Mouse (Mus musculus) neural tube, embryonic 10.5 days (tissue): ENCODE results near the gene Meis1.

Experiments used
- DNase-seq: peaks from one replicate; pipeline ENCODE4 v3.0.0-alpha.2; 2017; ENCODE audit warnings: low spot score; ENCODE audit errors: extremely low spot score

Gene Meis1

GRCm38 (mm10) chr11:18953892-18954291 is 64.9 kb downstream of the Meis1 start:
- no peak for DNase-seq

GRCm38 (mm10) chr11:18948600-18949295 is 70.0 kb downstream of the Meis1 start:
- no peak for DNase-seq

GRCm38 (mm10) chr11:18947434-18947833 is 71.4 kb downstream of the Meis1 start:
- DNase-seq: no peak

- no peak for DNase-seq
Observed at GRCm38 (mm10) chr11:18945778-18946177, 73.0 kb downstream of the Meis1 start.

- DNase-seq: no peak
Observed at GRCm38 (mm10) chr11:18944972-18945625, 73.7 kb downstream of the Meis1 start.

GRCm38 (mm10) chr11:18944209-18944608 is 74.6 kb downstream of the Meis1 start:
- DNase-seq: no peak

GRCm38 (mm10) chr11:18942990-18943389 is 75.8 kb downstream of the Meis1 start:
- no peak for DNase-seq

GRCm38 (mm10) chr11:18940916-18941315 is 77.9 kb downstream of the Meis1 start:
- DNase-seq: no peak

- DNase-seq: no peak
Observed at GRCm38 (mm10) chr11:18934921-18935320, 83.9 kb downstream of the Meis1 start.

- no peak for DNase-seq
Observed at GRCm38 (mm10) chr11:18931001-18931874, 87.5 kb downstream of the Meis1 start.

GRCm38 (mm10) chr11:18929779-18930728 is 88.7 kb downstream of the Meis1 start:
- no peak for DNase-seq

GRCm38 (mm10) chr11:18927351-18927750 is 91.4 kb downstream of the Meis1 start:
- no peak for DNase-seq

GRCm38 (mm10) chr11:18926798-18927197 is 92.0 kb downstream of the Meis1 start:
- no peak for DNase-seq

- no peak for DNase-seq
Observed at GRCm38 (mm10) chr11:18924583-18925334, 94.0 kb downstream of the Meis1 start.

- DNase-seq: no peak
Observed at GRCm38 (mm10) chr11:18923274-18923673, 95.5 kb downstream of the Meis1 start.

GRCm38 (mm10) chr11:18920651-18921050 is 98.1 kb downstream of the Meis1 start:
- DNase-seq: no peak

- no peak for DNase-seq
Observed at GRCm38 (mm10) chr11:18919162-18919762, 99.5 kb downstream of the Meis1 start.

- DNase-seq: no peak
Observed at GRCm38 (mm10) chr11:18917887-18918286, 100.9 kb downstream of the Meis1 start.

GRCm38 (mm10) chr11:18913251-18913650 is 105.5 kb downstream of the Meis1 start:
- no peak for DNase-seq
